Mouse (Mus musculus) forelimb bud, embryonic 11.5 days (tissue): ENCODE results near the gene Auts2.
A peak's percentile ranks its signal among the peaks of the same experiment; 100 is the strongest.

Experiments
- DNase-seq: peaks from one replicate; pipeline ENCODE4 v3.0.0-alpha.2; 2012; ENCODE audit warnings: low read depth, low spot score

Gene Auts2

GRCm38 (mm10) chr5:131575086-131575514 is 968.0 kb downstream of the Auts2 start:
- no peak for DNase-seq

- DNase-seq: no peak
Measured at GRCm38 (mm10) chr5:131574469-131575085, 968.6 kb downstream of the Auts2 start.

GRCm38 (mm10) chr5:131573296-131574177 is 969.6 kb downstream of the Auts2 start:
- no peak for DNase-seq

- no peak for DNase-seq
Measured at GRCm38 (mm10) chr5:131566032-131566431, 977.1 kb downstream of the Auts2 start.

GRCm38 (mm10) chr5:131563630-131564252 is 979.4 kb downstream of the Auts2 start:
- no peak for DNase-seq

- DNase-seq: no peak
Measured at GRCm38 (mm10) chr5:131560773-131561560, 982.2 kb downstream of the Auts2 start.

GRCm38 (mm10) chr5:131558403-131559174 is 984.6 kb downstream of the Auts2 start:
- DNase-seq: no peak

- DNase-seq: no peak
Measured at GRCm38 (mm10) chr5:131557591-131558385, 985.4 kb downstream of the Auts2 start.

GRCm38 (mm10) chr5:131548932-131549563 is 994.1 kb downstream of the Auts2 start:
- DNase-seq: peak; percentile 70

GRCm38 (mm10) chr5:131547926-131548325 is 995.2 kb downstream of the Auts2 start:
- DNase-seq: no peak

- peak; percentile 57 for DNase-seq
Measured at GRCm38 (mm10) chr5:131546414-131546813, 996.7 kb downstream of the Auts2 start.

GRCm38 (mm10) chr5:131544381-131544780 is 998.8 kb downstream of the Auts2 start:
- no peak for DNase-seq

GRCm38 (mm10) chr5:131538311-131538915 is 1004.7 kb downstream of the Auts2 start:
- peak; percentile 74 for DNase-seq

- peak; percentile 66 for DNase-seq
Measured at GRCm38 (mm10) chr5:131537831-131538310, 1005.3 kb downstream of the Auts2 start.

- peak; percentile 73 for DNase-seq
Measured at GRCm38 (mm10) chr5:131537155-131537830, 1005.9 kb downstream of the Auts2 start.

GRCm38 (mm10) chr5:131535752-131536151 is 1007.4 kb downstream of the Auts2 start:
- DNase-seq: no peak

GRCm38 (mm10) chr5:131533815-131534214 is 1009.3 kb downstream of the Auts2 start:
- peak; percentile 63 for DNase-seq
